Mouse (Mus musculus) erythroid progenitor cell, adult 5-6 weeks (primary cell): ENCODE data around the gene 1700109H08Rik. TPM values are rescaled to one million over a fixed set of nuclear protein-coding genes. Genes with fewer than 3 reads are reported as not detected.
A peak's percentile ranks its signal among the peaks of the same experiment; 100 is the strongest.
"Not testable (repeated sequence)": the region's sequence is repeated elsewhere in the genome, so short reads cannot be mapped to it uniquely, and the experiment has no call there.

Experiments
- ATAC-seq: replicated peaks from 2 replicates; pipeline ENCODE4 v1.8.0; 2016; ENCODE audit warnings: moderate number of reproducible peaks, mild to moderate bottlenecking, moderate TSS enrichment, inconsistent platforms; ENCODE audit not compliant: poor library complexity, low FRiP score, severe bottlenecking
- total RNA-seq, 2 experiments: library from RNA; stranded (forward) in 1 of 2; stranded (reverse) in 1 of 2; fragments of 150-400 nt in 1 of 2; fragments of 186-747, 209-891 nt in 1 of 2; gene quantifications; 2 replicates each; pipeline versions ENCODE4 v1.2.3 to v1.2.4; 2015 to 2017; ENCODE audit warnings: low replicate concordance in 2 of 2

Gene 1700109H08Rik
- total RNA-seq, 2 experiments from 2014 or later, result 6.7 to 38.6 TPM

- peak; percentile 85 for ATAC-seq
These were observed 25.0 kb downstream of the 1700109H08Rik start, which contains the start of gene Rbm48 for GRCm38 (mm10) chr5:3596399-3596766. Gene Rbm48 (minus strand): TSS chr5:3596585.

- ATAC-seq, result no peak
These were observed 25.8 kb downstream of the 1700109H08Rik start for GRCm38 (mm10) chr5:3597171-3597570.

GRCm38 (mm10) chr5:3598766-3599165 is 27.4 kb downstream of the 1700109H08Rik start:
- ATAC-seq, result no peak

- no peak for ATAC-seq
These were observed 28.9 kb downstream of the 1700109H08Rik start for GRCm38 (mm10) chr5:3600298-3600697.

GRCm38 (mm10) chr5:3600790-3601189 is 29.4 kb downstream of the 1700109H08Rik start:
- ATAC-seq, result no peak

- no peak for ATAC-seq
These were observed 35.7 kb downstream of the 1700109H08Rik start for GRCm38 (mm10) chr5:3607114-3607513.

- ATAC-seq, result no peak
These were observed 37.9 kb downstream of the 1700109H08Rik start for GRCm38 (mm10) chr5:3609241-3609640.

GRCm38 (mm10) chr5:3611835-3612234 is 40.5 kb downstream of the 1700109H08Rik start:
- not testable (repeated sequence) for ATAC-seq

GRCm38 (mm10) chr5:3620486-3620885 is 49.1 kb downstream of the 1700109H08Rik start:
- ATAC-seq, result no peak

GRCm38 (mm10) chr5:3630055-3630454 is 58.7 kb downstream of the 1700109H08Rik start:
- no peak for ATAC-seq

- no peak for ATAC-seq
These were observed 60.3 kb downstream of the 1700109H08Rik start for GRCm38 (mm10) chr5:3631512-3632271.

- ATAC-seq, result no peak
These were observed 60.9 kb downstream of the 1700109H08Rik start for GRCm38 (mm10) chr5:3632285-3632684.

GRCm38 (mm10) chr5:3633315-3633714 is 61.9 kb downstream of the 1700109H08Rik start:
- ATAC-seq, result no peak

- ATAC-seq, result no peak
These were observed 62.6 kb downstream of the 1700109H08Rik start for GRCm38 (mm10) chr5:3633951-3634350.

Other genes with a start within 250 kb of the 1700109H08Rik start
- 22.3 and 26.8 TPM in 2 replicates for gene Cdk6, start 230.1 kb upstream of the 1700109H08Rik start, total RNA-seq (2015; ENCODE audit: low replicate concordance)
- 8.2 and 10.4 TPM in 2 replicates for gene Cdk6, start 230.1 kb upstream of the 1700109H08Rik start, total RNA-seq (2017; ENCODE audit: low replicate concordance)
- 57.0 and 58.4 TPM in 2 replicates for gene Fam133b, start 27.7 kb upstream of the 1700109H08Rik start, total RNA-seq (2015; ENCODE audit: low replicate concordance)
- 102 and 153 TPM in 2 replicates for gene Fam133b, start 27.7 kb upstream of the 1700109H08Rik start, total RNA-seq (2017; ENCODE audit: low replicate concordance)
- 0.36 and 4.6 TPM in 2 replicates for gene Pex1, start 24.5 kb downstream of the 1700109H08Rik start, total RNA-seq (2015; ENCODE audit: low replicate concordance)
- gene Pex1, start 24.5 kb downstream of the 1700109H08Rik start, total RNA-seq (2017; ENCODE audit: low replicate concordance), result 0.23 and 9.2 TPM in 2 replicates
- 3.4 and 13.0 TPM in 2 replicates for gene Rbm48, start 25.0 kb downstream of the 1700109H08Rik start, total RNA-seq (2015; ENCODE audit: low replicate concordance)
- gene Rbm48, start 25.0 kb downstream of the 1700109H08Rik start, total RNA-seq (2017; ENCODE audit: low replicate concordance), result 10.3 and 14.9 TPM in 2 replicates
- gene Tmbim7, start 79.6 kb downstream of the 1700109H08Rik start, total RNA-seq (2015; ENCODE audit: low replicate concordance), result not detected in 2 replicates
- gene Tmbim7, start 79.6 kb downstream of the 1700109H08Rik start, total RNA-seq (2017; ENCODE audit: low replicate concordance), result not detected in 2 replicates
- 67.4 and 171 TPM in 2 replicates for gene Gatad1, start 85.6 kb downstream of the 1700109H08Rik start, total RNA-seq (2015; ENCODE audit: low replicate concordance)
- 86.9 and 115 TPM in 2 replicates for gene Gatad1, start 85.6 kb downstream of the 1700109H08Rik start, total RNA-seq (2017; ENCODE audit: low replicate concordance)
- 10.1 and 19.8 TPM in 2 replicates for gene Ankib1, start 231.4 kb downstream of the 1700109H08Rik start, total RNA-seq (2015; ENCODE audit: low replicate concordance)
- gene Ankib1, start 231.4 kb downstream of the 1700109H08Rik start, total RNA-seq (2017; ENCODE audit: low replicate concordance), result 21.3 and 27.0 TPM in 2 replicates
- gene Krit1, start 231.6 kb downstream of the 1700109H08Rik start, total RNA-seq (2015; ENCODE audit: low replicate concordance), result 67.0 and 88.9 TPM in 2 replicates
- gene Krit1, start 231.6 kb downstream of the 1700109H08Rik start, total RNA-seq (2017; ENCODE audit: low replicate concordance), result 105 and 111 TPM in 2 replicates